Comparison of ENCODE assay signal across 13 mouse cellular contexts in the genomic region with DNA sequence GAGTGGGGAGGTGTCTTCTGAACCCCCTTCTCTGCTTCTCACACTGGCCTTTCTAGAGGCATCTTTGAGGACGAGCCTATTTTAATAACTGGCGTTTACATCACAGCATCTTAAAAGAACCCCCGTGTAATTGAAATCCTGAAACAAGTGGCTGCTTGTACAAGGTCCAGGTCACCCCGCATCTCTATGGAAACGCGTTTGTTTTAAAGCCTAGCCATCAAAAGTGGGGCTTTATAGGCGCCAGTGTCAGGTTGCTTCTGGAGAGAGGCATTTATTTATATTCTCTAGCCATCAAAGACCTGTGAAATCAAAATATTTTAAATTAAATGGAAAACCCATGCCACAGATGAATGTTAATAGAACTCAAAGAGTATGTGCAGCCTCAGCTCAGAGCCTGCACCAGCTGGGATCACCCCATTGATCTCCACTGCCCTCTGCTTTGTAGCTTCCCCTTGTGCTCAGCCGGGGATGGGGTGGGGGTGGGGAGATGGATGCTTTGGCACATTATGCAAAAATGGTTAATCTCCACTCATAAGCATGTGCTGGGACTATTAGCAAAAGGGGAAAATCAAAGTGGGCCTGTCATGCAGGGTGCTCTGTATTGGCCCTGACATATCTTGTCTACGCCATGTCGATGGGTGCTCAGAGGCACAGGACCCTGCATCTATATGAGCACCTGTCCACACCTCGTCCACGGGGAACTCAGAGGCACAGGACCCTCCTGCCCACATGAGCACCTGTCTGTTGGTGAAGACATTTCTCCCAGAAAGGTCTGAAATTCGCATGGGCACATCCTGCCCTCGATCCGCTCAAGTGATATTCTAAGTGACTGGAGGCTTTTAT.
A peak's percentile ranks its signal among the peaks of the same experiment; 100 is the strongest.
DNase-seq lines count a peak whose midpoint lies in the region; ATAC-seq lines count a peak whose summit lies in the region.
"Had no signal": no experiment of that assay in that cellular context is flagged by ENCODE, and none has a peak within 500 bp of the region (broad histone marks: within the 10 kb centered on the region; RNA-seq: fewer than 3 reads in every experiment).

No protein-coding gene starts in this region.

- H3K27me3 ChIP-seq in forebrain, embryonic 10.5 days (ENCODE audit: poor library complexity, severe bottlenecking) = peaks cover 38% of the 10 kb centered on the region
- H3K27me3 ChIP-seq in forebrain, embryonic 14.5 days (replicated peaks; ENCODE audit: control insufficient read depth, insufficient read depth, low read length) = no peaks in the 10 kb centered on the region
- H3K27me3 ChIP-seq in hindbrain, embryonic 16.5 days (replicated peaks; ENCODE audit: control insufficient read depth, insufficient read depth, low read length) = no peaks in the 10 kb centered on the region
- H3K27me3 ChIP-seq in midbrain, embryonic 14.5 days (ENCODE audit: control insufficient read depth, insufficient read depth, low read length) = no peaks in the 10 kb centered on the region

- H3K36me3 ChIP-seq in forebrain, embryonic 10.5 days (replicated peaks) = no peaks in the 10 kb centered on the region
- H3K36me3 ChIP-seq in forebrain, embryonic 14.5 days (ENCODE audit: control insufficient read depth, insufficient read depth, low read length) = no peaks in the 10 kb centered on the region
- no peaks in the 10 kb centered on the region for H3K36me3 ChIP-seq in hindbrain, embryonic 16.5 days (ENCODE audit: control insufficient read depth, insufficient read depth, low read length)
- H3K36me3 ChIP-seq in midbrain, embryonic 14.5 days (ENCODE audit: control insufficient read depth, insufficient read depth, low read length) = no peaks in the 10 kb centered on the region

- 53% methylated on average over 15 of the region's 15 CpGs for WGBS in forebrain, embryonic 10.5 days
- WGBS in forebrain, embryonic 14.5 days = 20% methylated on average over 15 of the region's 15 CpGs
- 28% methylated on average over 15 of the region's 15 CpGs for WGBS in hindbrain, embryonic 16.5 days
- 9% methylated on average over 15 of the region's 15 CpGs for WGBS in midbrain, embryonic 14.5 days

- intact Hi-C loops in left cerebral cortex, postnatal 36 days (cut with DNase I) = no loop called here

- no peak for DNase-seq in forebrain, embryonic 10.5 days (ENCODE audit: extremely low spot score, low spot score)
- DNase-seq in forebrain, embryonic 14.5 days (ENCODE audit: low spot score) = peak; percentile 64
- DNase-seq in midbrain, embryonic 14.5 days = peak; percentile 71
- no peak for DNase-seq in cerebellum, adult 8-10 months
- no peak for DNase-seq in left cerebral cortex, postnatal 36 days (ENCODE audit: low spot score in 2 of 2)
- DNase-seq in gastrocnemius, postnatal 10 days = no peak
- DNase-seq: adrenal gland, adult 8-10 months; lung, postnatal 14 days had no signal

- no peak overlapping the region for H3K4me3 ChIP-seq in forebrain, embryonic 10.5 days
- no peak overlapping the region for H3K4me3 ChIP-seq in forebrain, embryonic 14.5 days (ENCODE audit: low read depth, low read length)
- H3K4me3 ChIP-seq in hindbrain, embryonic 16.5 days (ENCODE audit: low read length) = no peak overlapping the region
- H3K4me3 ChIP-seq in midbrain, embryonic 14.5 days (replicated peaks; ENCODE audit: low read depth, low read length) = no peak overlapping the region
- H3K4me3 ChIP-seq: myocyte had no signal

- peak overlapping the region; percentile 72 for H3K27ac ChIP-seq in forebrain, embryonic 10.5 days
- H3K27ac ChIP-seq in forebrain, embryonic 14.5 days (ENCODE audit: low read depth, low read length) = peak overlapping the region; percentile 46; the same call in 1 of the 2 replicates
- H3K27ac ChIP-seq in hindbrain, embryonic 16.5 days (ENCODE audit: low read depth, low read length) = 0 out of 2 replicates have a peak overlapping the region, but pooled peaks have one; percentile 29
- H3K27ac ChIP-seq in midbrain, embryonic 14.5 days (replicated peaks; ENCODE audit: low read depth, low read length) = peak overlapping the region; percentile 75
- H3K27ac ChIP-seq: kidney, postnatal 0 days had no signal

- H3K9ac ChIP-seq in forebrain, embryonic 14.5 days (ENCODE audit: low read length) = no peak overlapping the region
- H3K9ac ChIP-seq in hindbrain, embryonic 16.5 days (ENCODE audit: low read depth, low read length) = no peak overlapping the region
- 0 out of 2 replicates have a peak overlapping the region, but pooled peaks have one; percentile 6 for H3K9ac ChIP-seq in midbrain, embryonic 14.5 days (replicated peaks; ENCODE audit: low read length)

- peaks cover 41% of the 10 kb centered on the region for H3K4me1 ChIP-seq in forebrain, embryonic 10.5 days
- peaks cover 21% of the 10 kb centered on the region for H3K4me1 ChIP-seq in forebrain, embryonic 14.5 days (ENCODE audit: control insufficient read depth, insufficient read depth, low read length)
- peaks cover 10% of the 10 kb centered on the region for H3K4me1 ChIP-seq in hindbrain, embryonic 16.5 days (ENCODE audit: control insufficient read depth, insufficient read depth, low read depth, low read length)
- H3K4me1 ChIP-seq in midbrain, embryonic 14.5 days (ENCODE audit: control insufficient read depth, insufficient read depth, low read length) = peaks cover 33% of the 10 kb centered on the region

- ATAC-seq in forebrain, embryonic 14.5 days = peak; percentile 82
- ATAC-seq in hindbrain, embryonic 16.5 days = peak; percentile 62; the same call in 1 of the 2 replicates
- peak; percentile 88 for ATAC-seq in midbrain, embryonic 14.5 days (ENCODE audit: low FRiP score, low TSS enrichment)
- ATAC-seq in monocyte, adult 5-6 weeks (replicated peaks; ENCODE audit: insufficient number of reproducible peaks, low FRiP score, low TSS enrichment, poor library complexity, severe bottlenecking) = no peak

- no peaks in the 10 kb centered on the region for H3K9me3 ChIP-seq in forebrain, embryonic 10.5 days
- no peaks in the 10 kb centered on the region for H3K9me3 ChIP-seq in forebrain, embryonic 14.5 days (replicated peaks; ENCODE audit: control insufficient read depth, low read length)
- H3K9me3 ChIP-seq in hindbrain, embryonic 16.5 days (ENCODE audit: control insufficient read depth, low read length) = no peaks in the 10 kb centered on the region
- H3K9me3 ChIP-seq in midbrain, embryonic 14.5 days (ENCODE audit: control insufficient read depth, low read length) = no peaks in the 10 kb centered on the region

- H3K4me2 ChIP-seq in forebrain, embryonic 14.5 days (ENCODE audit: low read length) = no peak overlapping the region
- H3K4me2 ChIP-seq in hindbrain, embryonic 16.5 days (ENCODE audit: low read length) = no peak overlapping the region
- H3K4me2 ChIP-seq in midbrain, embryonic 14.5 days (ENCODE audit: low read length) = peak overlapping the region; percentile 6; the same call in 1 of the 2 replicates
- H3K4me2 ChIP-seq: liver, embryonic 11.5 days had no signal

Comparison
In these comparisons a context has a peak if more than half of its experiments do, and no peak if none do; other contexts are left out.
1. DNase-seq: peak in forebrain, embryonic 14.5 days (single experiment) and midbrain, embryonic 14.5 days (single experiment); none in forebrain, embryonic 10.5 days (single experiment), cerebellum, adult 8-10 months (single experiment), left cerebral cortex, postnatal 36 days (0 of 2) and gastrocnemius, postnatal 10 days (single experiment).
2. Peak in every context shown above with its lines, with median percentiles within 50 percentile points of each other: H3K27ac ChIP-seq.